Mouse (Mus musculus) hindbrain, embryonic 15.5 days (tissue): ENCODE measurements around the gene Adh1. TPM values are rescaled to one million over a fixed set of nuclear protein-coding genes. Genes with fewer than 3 reads are reported as not detected.

Source experiments
- ATAC-seq: fragments of 200-750 bp; cut with Nextera tagmentation; 2 replicates; pipeline ENCODE4 v1.8.0; 2017; ENCODE audit warnings: low read depth, moderate number of reproducible peaks, moderate TSS enrichment; ENCODE audit not compliant: low FRiP score
- H3K27ac ChIP-seq: fragments of 300-500 bp; sonication (generic); replicated peaks from 2 replicates; pipeline ENCODE4 v1.5.1; 2015; ENCODE audit warnings: mild to moderate bottlenecking, inconsistent platforms
- H3K27me3 ChIP-seq: fragments of 300-500 bp; sonication (generic); 2 replicates; pipeline ENCODE4 v1.6.1; 2015; ENCODE audit warnings: control low read depth, inconsistent platforms
- H3K36me3 ChIP-seq: fragments of 300-500 bp; sonication (generic); 2 replicates; pipeline ENCODE4 v1.6.1; 2015; ENCODE audit warnings: control low read depth, inconsistent platforms
- H3K4me1 ChIP-seq: fragments of 300-500 bp; sonication (generic); replicated peaks from 2 replicates; pipeline ENCODE4 v1.6.1; 2015; ENCODE audit warnings: control low read depth, inconsistent platforms
- H3K4me2 ChIP-seq: fragments of 300-500 bp; sonication (generic); 2 replicates; pipeline ENCODE4 v1.6.1; 2015; ENCODE audit warnings: moderate library complexity, mild to moderate bottlenecking, inconsistent platforms
- H3K4me3 ChIP-seq: fragments of 300-500 bp; sonication (generic); 2 replicates; pipeline ENCODE4 v1.5.1; 2015; ENCODE audit warnings: mild to moderate bottlenecking, inconsistent platforms
- H3K9ac ChIP-seq: fragments of 300-500 bp; sonication (generic); 2 replicates; pipeline ENCODE4 v1.6.1; 2015; ENCODE audit warnings: inconsistent platforms
- H3K9me3 ChIP-seq: fragments of 300-500 bp; sonication (generic); 2 replicates; pipeline ENCODE4 v1.6.1; 2016; ENCODE audit warnings: control low read depth, inconsistent platforms
- WGBS: fragments of 180-500 bp; shearing (Covaris S2); methylation state at CpG from one replicate; pipeline ENCODE4 v1.1.7; 2015; 5-methylcytosine and 5-hydroxymethylcytosine counted together
- polyA plus RNA-seq: library from polyadenylated mRNA; unstranded; fragments of >200 nt; fragmentation: Nextera tagmentation; extraction: Ambion mirVana; gene quantifications from 2 replicates; pipeline ENCODE4 v1.2.1, GENCODE M21; 2015

The Adh1 gene
- polyA plus RNA-seq, 1 experiment from 2014 or later: 1.3 TPM

DNA sequence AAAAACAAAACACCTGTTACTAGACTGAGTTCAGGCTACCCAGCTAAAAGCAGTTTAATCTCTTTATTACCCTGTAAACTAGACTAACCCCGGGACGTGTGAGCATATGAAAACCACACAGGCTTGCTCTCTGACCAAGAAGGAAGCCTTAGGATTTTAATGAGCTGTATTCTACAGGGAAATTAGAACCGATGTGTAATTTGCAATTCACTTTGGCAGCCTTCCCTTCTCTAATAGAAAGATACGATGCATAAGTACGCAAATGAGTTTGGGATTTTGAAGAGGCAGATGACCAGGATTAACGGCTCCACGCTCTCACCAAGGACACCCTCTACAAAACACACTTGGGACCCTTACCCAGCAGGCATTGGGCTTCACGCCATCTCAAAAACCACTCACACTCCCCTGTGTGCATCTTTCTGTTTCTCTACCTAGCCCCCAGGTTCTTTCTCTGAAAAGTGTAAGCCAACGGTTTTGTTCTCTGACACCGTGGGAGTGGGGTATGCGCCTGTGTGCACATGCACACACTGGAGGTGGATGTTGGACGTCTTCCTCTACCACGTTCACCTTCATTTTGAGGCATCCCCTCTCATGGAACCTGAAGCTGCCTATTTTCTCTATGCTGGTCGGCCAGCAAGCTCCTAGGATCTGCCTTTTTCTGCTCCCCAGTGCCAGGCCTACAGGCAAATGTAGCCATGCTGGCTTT lies 18.6 kb upstream of the Adh1 start:
- ATAC-seq: peak; percentile 39; the same call in 1 of the 2 replicates
- H3K4me1 ChIP-seq: peaks cover 11% of the 10 kb centered on the region; the same call in 1 of the 2 replicates
- H3K4me3 ChIP-seq: no peak overlapping the region
- H3K9ac ChIP-seq: no peak overlapping the region
- H3K27me3 ChIP-seq: no peaks in the 10 kb centered on the region
- H3K4me2 ChIP-seq: no peak overlapping the region
- no peaks in the 10 kb centered on the region for H3K36me3 ChIP-seq
- no peaks in the 10 kb centered on the region for H3K9me3 ChIP-seq
- peak overlapping the region; percentile 32; the same call in 1 of the 2 replicates for H3K27ac ChIP-seq
- WGBS: 55% methylated on average over 14 of the region's 14 CpGs

DNA sequence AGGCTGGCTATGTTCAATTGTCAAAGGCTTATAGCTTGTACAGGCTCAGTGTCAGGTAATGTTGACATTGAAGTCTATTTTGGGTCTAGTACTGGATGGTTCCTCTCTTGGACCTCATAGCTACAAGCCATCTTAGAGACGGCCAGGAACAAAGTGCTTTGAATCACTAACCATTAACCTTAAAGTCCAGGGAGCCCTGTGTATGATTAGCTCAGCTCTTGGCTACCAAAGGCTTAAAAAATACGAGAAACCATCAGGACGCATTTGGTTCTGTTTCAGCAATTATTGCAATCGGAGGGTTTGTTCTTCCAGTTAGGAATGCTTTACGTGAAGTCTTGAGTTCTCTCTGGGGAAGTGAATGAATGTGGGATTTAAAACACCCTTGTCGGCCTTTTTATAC lies 17.9 kb upstream of the Adh1 start:
- H3K4me1 ChIP-seq: peaks cover 11% of the 10 kb centered on the region; the same call in 1 of the 2 replicates
- H3K27me3 ChIP-seq: no peaks in the 10 kb centered on the region
- H3K9ac ChIP-seq: no peak overlapping the region
- 88% methylated on average over 6 of the region's 6 CpGs for WGBS
- H3K4me2 ChIP-seq: no peak overlapping the region
- H3K27ac ChIP-seq: no peak overlapping the region; the same call in 1 of the 2 replicates
- H3K36me3 ChIP-seq: no peaks in the 10 kb centered on the region
- ATAC-seq: no peak
- H3K9me3 ChIP-seq: no peaks in the 10 kb centered on the region
- H3K4me3 ChIP-seq: no peak overlapping the region

- WGBS: 80% methylated on average over 7 of the region's 7 CpGs
- H3K27ac ChIP-seq: no peak overlapping the region
Observed at GRCm38 (mm10) chr3:138244338-138244874, 16.4 kb upstream of the Adh1 start.

DNA sequence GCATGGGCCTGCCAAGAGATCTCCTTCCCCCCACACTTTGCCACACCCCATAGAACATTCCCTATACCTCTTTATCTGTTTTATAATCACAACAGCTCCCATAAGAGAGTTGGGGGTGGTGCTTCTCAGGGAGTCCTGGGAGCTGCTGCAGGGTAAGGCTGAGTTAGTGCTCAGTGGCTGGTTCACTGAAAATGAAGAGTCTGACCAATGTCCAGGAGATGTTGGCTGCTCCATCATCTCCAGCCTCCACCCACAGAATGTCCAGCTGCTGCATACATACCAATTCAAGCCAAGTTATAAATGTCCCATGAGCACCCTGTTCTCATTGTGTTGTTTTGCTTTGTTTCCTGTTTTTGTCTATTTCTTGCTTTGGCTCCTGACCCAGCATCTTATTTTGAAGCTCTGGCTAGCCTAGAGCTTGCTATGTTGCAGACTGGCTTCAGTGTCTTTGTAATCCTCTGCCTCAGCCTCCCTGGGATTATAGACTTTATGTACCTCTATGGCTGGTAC lies 14.2 kb upstream of the Adh1 start:
- no peak overlapping the region for H3K9ac ChIP-seq
- H3K4me3 ChIP-seq: no peak overlapping the region
- no peak overlapping the region for H3K27ac ChIP-seq
- peaks cover 9% of the 10 kb centered on the region; the same call in 1 of the 2 replicates for H3K4me1 ChIP-seq
- no peak overlapping the region for H3K4me2 ChIP-seq
- H3K36me3 ChIP-seq: no peaks in the 10 kb centered on the region
- ATAC-seq: no peak
- H3K27me3 ChIP-seq: no peaks in the 10 kb centered on the region
- no peaks in the 10 kb centered on the region for H3K9me3 ChIP-seq

More at GRCm38 (mm10) chr3:138244338-138244874, 16.4 kb upstream of the Adh1 start:
- ATAC-seq: no peak
- Histone ChIP-seq H3K4me3 (no peak overlapping the region), H3K4me2 (no peak overlapping the region), H3K9me3 (no peaks in the 10 kb centered on the region), H3K36me3 (no peaks in the 10 kb centered on the region), H3K9ac (no peak overlapping the region), H3K4me1 (peaks cover 11% of the 10 kb centered on the region; the same call in 1 of the 2 replicates), H3K27me3 (no peaks in the 10 kb centered on the region)

- H3K4me3 ChIP-seq: no peak overlapping the region
- 0 out of 2 replicates have a peak, but pooled peaks cover 3% of the 10 kb centered on the region for H3K4me1 ChIP-seq
- no peak for ATAC-seq
- H3K9ac ChIP-seq: no peak overlapping the region
- H3K4me2 ChIP-seq: no peak overlapping the region
- 84% methylated on average over 4 of the region's 4 CpGs for WGBS
- H3K9me3 ChIP-seq: no peaks in the 10 kb centered on the region
- H3K27ac ChIP-seq: no peak overlapping the region
- no peaks in the 10 kb centered on the region for H3K36me3 ChIP-seq
- no peaks in the 10 kb centered on the region for H3K27me3 ChIP-seq
Observed at GRCm38 (mm10) chr3:138247241-138247640, 13.6 kb upstream of the Adh1 start.

DNA sequence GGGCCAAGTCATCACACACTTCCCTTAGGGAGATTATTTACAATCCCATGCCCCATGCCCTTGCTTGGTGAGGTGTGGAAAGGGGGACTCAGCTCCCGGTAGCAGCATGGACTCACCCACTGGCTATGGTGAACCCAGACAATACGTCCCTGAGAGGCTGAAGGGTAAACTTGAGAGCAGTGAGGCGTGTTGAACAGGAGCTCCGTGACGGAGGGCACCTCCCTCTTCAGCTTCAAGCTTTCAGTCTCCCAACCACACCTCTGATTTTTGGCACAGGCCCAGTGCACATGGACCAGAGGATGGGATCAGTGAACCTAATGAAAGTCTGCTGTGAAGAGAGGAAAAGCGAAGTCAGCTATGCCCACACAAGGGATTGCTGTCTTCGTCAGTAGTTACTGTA lies 12.8 kb upstream of the Adh1 start:
- H3K27me3 ChIP-seq: no peaks in the 10 kb centered on the region
- no peaks in the 10 kb centered on the region for H3K36me3 ChIP-seq
- no peak overlapping the region for H3K4me3 ChIP-seq
- no peak overlapping the region for H3K27ac ChIP-seq
- no peak overlapping the region for H3K4me2 ChIP-seq
- no peak for ATAC-seq
- 73% methylated on average over 7 of the region's 7 CpGs for WGBS
- H3K4me1 ChIP-seq: no peaks in the 10 kb centered on the region
- H3K9ac ChIP-seq: no peak overlapping the region
- no peaks in the 10 kb centered on the region for H3K9me3 ChIP-seq

- Histone ChIP-seq H3K9ac (no peak overlapping the region), H3K9me3 (no peaks in the 10 kb centered on the region), H3K27ac (no peak overlapping the region), H3K36me3 (no peaks in the 10 kb centered on the region), H3K27me3 (no peaks in the 10 kb centered on the region), H3K4me2 (no peak overlapping the region), H3K4me1 (no peaks in the 10 kb centered on the region), H3K4me3 (no peak overlapping the region)
- no peak for ATAC-seq
- WGBS: 91% methylated on average over 8 of the region's 8 CpGs
Observed at GRCm38 (mm10) chr3:138248746-138249145, 12.0 kb upstream of the Adh1 start.

DNA sequence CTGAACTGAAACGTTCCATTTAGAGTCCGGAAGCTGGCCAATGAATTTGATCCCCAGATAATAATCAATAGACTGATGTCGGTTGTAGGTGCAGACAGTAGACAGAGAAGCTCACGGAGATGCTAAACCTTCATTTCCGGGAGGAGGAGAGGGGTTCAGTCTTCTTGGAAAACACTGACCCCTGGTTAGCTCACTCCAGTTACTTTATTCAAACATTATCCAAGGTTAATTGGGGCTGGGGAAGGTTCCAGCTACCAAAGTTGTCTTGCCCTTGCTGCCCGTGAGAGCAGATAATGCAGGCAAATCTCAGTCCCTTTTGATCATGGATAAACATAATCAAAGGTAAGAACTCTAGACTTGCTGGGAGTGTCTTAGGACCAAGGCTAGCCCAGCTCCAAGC lies 9.6 kb upstream of the Adh1 start:
- no peak overlapping the region for H3K9ac ChIP-seq
- no peaks in the 10 kb centered on the region for H3K27me3 ChIP-seq
- H3K27ac ChIP-seq: no peak overlapping the region
- no peak overlapping the region for H3K4me2 ChIP-seq
- no peaks in the 10 kb centered on the region for H3K9me3 ChIP-seq
- no peaks in the 10 kb centered on the region for H3K4me1 ChIP-seq
- WGBS: 90% methylated on average over 6 of the region's 6 CpGs
- no peak overlapping the region for H3K4me3 ChIP-seq
- ATAC-seq: no peak
- H3K36me3 ChIP-seq: no peaks in the 10 kb centered on the region

GRCm38 (mm10) chr3:138254205-138254604 lies 6.6 kb upstream of the Adh1 start:
- H3K9me3 ChIP-seq: no peaks in the 10 kb centered on the region
- no peak for ATAC-seq
- no peaks in the 10 kb centered on the region for H3K36me3 ChIP-seq
- H3K4me2 ChIP-seq: no peak overlapping the region
- no peak overlapping the region for H3K4me3 ChIP-seq
- H3K4me1 ChIP-seq: no peaks in the 10 kb centered on the region
- no peak overlapping the region for H3K9ac ChIP-seq
- WGBS: 66% methylated on average over 5 of the region's 5 CpGs
- no peak overlapping the region for H3K27ac ChIP-seq
- H3K27me3 ChIP-seq: no peaks in the 10 kb centered on the region

- H3K27ac ChIP-seq: no peak overlapping the region
- no peaks in the 10 kb centered on the region for H3K4me1 ChIP-seq
- WGBS: 37% methylated on average over 3 of the region's 3 CpGs
- H3K9ac ChIP-seq: no peak overlapping the region
- H3K36me3 ChIP-seq: no peaks in the 10 kb centered on the region
- no peak for ATAC-seq
- no peaks in the 10 kb centered on the region for H3K9me3 ChIP-seq
- no peak overlapping the region for H3K4me2 ChIP-seq
- no peaks in the 10 kb centered on the region for H3K27me3 ChIP-seq
- H3K4me3 ChIP-seq: no peak overlapping the region
Observed at GRCm38 (mm10) chr3:138255366-138255765, 5.4 kb upstream of the Adh1 start.

GRCm38 (mm10) chr3:138255780-138256550 lies 4.8 kb upstream of the Adh1 start:
- ATAC-seq: no peak
- WGBS: 87% methylated on average over 9 of the region's 9 CpGs
- Histone ChIP-seq H3K4me1 (no peaks in the 10 kb centered on the region), H3K4me3 (no peak overlapping the region), H3K36me3 (no peaks in the 10 kb centered on the region), H3K27ac (no peak overlapping the region), H3K9ac (no peak overlapping the region), H3K4me2 (no peak overlapping the region), H3K9me3 (no peaks in the 10 kb centered on the region), H3K27me3 (no peaks in the 10 kb centered on the region)

- Histone ChIP-seq H3K36me3 (no peaks in the 10 kb centered on the region), H3K27me3 (no peaks in the 10 kb centered on the region), H3K9ac (no peak overlapping the region), H3K4me3 (no peak overlapping the region), H3K27ac (no peak overlapping the region), H3K4me2 (no peak overlapping the region), H3K9me3 (no peaks in the 10 kb centered on the region), H3K4me1 (no peaks in the 10 kb centered on the region)
- 86% methylated on average over 4 of the region's 4 CpGs for WGBS
- ATAC-seq: no peak
Observed at GRCm38 (mm10) chr3:138262568-138262967, 1.8 kb downstream of the Adh1 start.
